Mouse (Mus musculus): ENCODE results near the gene Zfp746. TPM values are rescaled to one million over a fixed set of nuclear protein-coding genes. Genes with fewer than 3 reads are reported as not detected.

Gene Zfp746
- total and polyA plus RNA-seq, 3 experiments: 17.8 to 22.1 TPM; not detected in 1

- Histone ChIP-seq H3K27me3 (ENCODE audit: control insufficient read depth in 1 of 2, insufficient read depth in 2 of 2, low read length in 2 of 2) (no peaks in the 10 kb centered on the region), H3K27ac (ENCODE audit: control insufficient read depth, low read depth, low read length) (no peak overlapping the region), H3K4me1 (ENCODE audit: control insufficient read depth in 1 of 2, insufficient read depth in 2 of 2, low read length in 2 of 2) (peaks cover 1 to 6% of the 10 kb centered on the region in 2 experiments; a peak in 2 of 4 replicates), H3K9me3 (replicated peaks; ENCODE audit: insufficient read depth, low read length) (no peaks in the 10 kb centered on the region), H3K9ac (ENCODE audit: control insufficient read depth, low read depth, low read length, poor library complexity, severe bottlenecking) (no peak overlapping the region), H3K4me3 (ENCODE audit: control insufficient read depth in 1 of 2, insufficient read depth in 1 of 2, low read depth in 2 of 2, low read length in 2 of 2) (no peak overlapping the region), H3K79me2 (ENCODE audit: control insufficient read depth, insufficient read depth, low read length, poor library complexity) (no peaks in the 10 kb centered on the region), H3K36me3 (ENCODE audit: control insufficient read depth in 1 of 2, insufficient read depth in 2 of 2, low read length in 2 of 2) (peaks cover 0 to 10% of the 10 kb centered on the region in 2 experiments; a peak in 3 of 4 replicates)
- peak; percentile 28 for DNase-seq (ENCODE audit: low read depth, low spot score)
- no peak for TF ChIP-seq MXI1 (IDR thresholded peaks at IDR 0.05; ENCODE audit: low read depth, low read length)
- TF ChIP-seq ZC3H11A (IDR thresholded peaks at IDR 0.05; ENCODE audit: low read depth, low read length): no peak
- TF ChIP-seq EP300 (IDR thresholded peaks at IDR 0.05; ENCODE audit: low read depth in 1 of 2, low read length in 2 of 2): no peak
- no peak for TF ChIP-seq ELF1 (IDR thresholded peaks at IDR 0.05; ENCODE audit: low read depth, low read length)
- no peak for TF ChIP-seq USF2 (IDR thresholded peaks at IDR 0.05; ENCODE audit: borderline replicate concordance in 1 of 2, insufficient read depth in 1 of 2, low read depth in 1 of 2, low read length in 2 of 2)
- TF ChIP-seq GATA1 (IDR thresholded peaks at IDR 0.05; ENCODE audit: low read depth, low read length): 0 out of 2 replicates have a peak, but pooled peaks have one; percentile 16
- TF ChIP-seq JUND (IDR thresholded peaks at IDR 0.05; ENCODE audit: low read depth, low read length): no peak
- TF ChIP-seq BHLHE40 (IDR thresholded peaks at IDR 0.05; ENCODE audit: borderline replicate concordance, low read depth, low read length): no peak
- no peak for TF ChIP-seq CHD2 (IDR thresholded peaks at IDR 0.05; ENCODE audit: low read length)
- peak; percentile 10; the same call in 1 of the 2 replicates for TF ChIP-seq TAL1 (IDR thresholded peaks at IDR 0.05; ENCODE audit: low read length)
- no peak for TF ChIP-seq CTCF (IDR thresholded peaks at IDR 0.05 in 2 of 3, conservative IDR thresholded peaks at IDR 0.05 in 1 of 3; ENCODE audit: control insufficient read depth in 1 of 3, insufficient read depth in 1 of 3, low read depth in 2 of 3, low read length in 3 of 3, poor library complexity in 1 of 3, severe bottlenecking in 1 of 3)
- no peak for TF ChIP-seq MYB (IDR thresholded peaks at IDR 0.05; ENCODE audit: low read depth, low read length)
These were observed 25.5 kb downstream of the Zfp746 start for GRCm38 (mm10) chr6:48060895-48061294.

- H3K4me1 ChIP-seq (ENCODE audit: control insufficient read depth in 1 of 2, insufficient read depth in 2 of 2, low read length in 2 of 2): peaks cover 1 to 6% of the 10 kb centered on the region in 2 experiments; a peak in 2 of 4 replicates
- no peak for TF ChIP-seq KAT2A (conservative IDR thresholded peaks at IDR 0.05; ENCODE audit: low read depth, low read length)
- no peak for TF ChIP-seq CHD1 (IDR thresholded peaks at IDR 0.05; ENCODE audit: low read depth, low read length)
- no peak for TF ChIP-seq MYB (IDR thresholded peaks at IDR 0.05; ENCODE audit: low read depth, low read length)
- no peak for TF ChIP-seq UBTF (IDR thresholded peaks at IDR 0.05; ENCODE audit: borderline replicate concordance, insufficient read depth, low read depth, low read length)
- TF ChIP-seq RAD21 (IDR thresholded peaks at IDR 0.05; ENCODE audit: low read depth, low read length): no peak
- TF ChIP-seq ZMIZ1 (IDR thresholded peaks at IDR 0.05; ENCODE audit: low read depth, low read length): no peak
- no peak for TF ChIP-seq HCFC1 (IDR thresholded peaks at IDR 0.05; ENCODE audit: low read depth, low read length)
- no peak for TF ChIP-seq MXI1 (IDR thresholded peaks at IDR 0.05; ENCODE audit: low read depth, low read length)
- TF ChIP-seq GABPA (IDR thresholded peaks at IDR 0.05; ENCODE audit: low read depth, low read length): no peak
- no peak for TF ChIP-seq MAFK (IDR thresholded peaks at IDR 0.05; ENCODE audit: borderline replicate concordance, low read depth, low read length)
- TF ChIP-seq USF2 (IDR thresholded peaks at IDR 0.05; ENCODE audit: borderline replicate concordance in 1 of 2, insufficient read depth in 1 of 2, low read depth in 1 of 2, low read length in 2 of 2): no peak
- no peak for TF ChIP-seq POLR2AphosphoS2 (IDR thresholded peaks at IDR 0.05; ENCODE audit: low read length)
- no peak for TF ChIP-seq CHD2 (IDR thresholded peaks at IDR 0.05; ENCODE audit: low read length)
- TF ChIP-seq ZNF384 (IDR thresholded peaks at IDR 0.05; ENCODE audit: low read depth, low read length): no peak
- TF ChIP-seq POLR2A (IDR thresholded peaks at IDR 0.05; ENCODE audit: control insufficient read depth in 1 of 2, insufficient read depth in 1 of 2, low read depth in 1 of 2, low read length in 2 of 2, poor library complexity in 1 of 2): no peak
- TF ChIP-seq ZKSCAN1 (IDR thresholded peaks at IDR 0.05; ENCODE audit: low read depth, low read length): no peak
These were observed 26.0 kb downstream of the Zfp746 start for GRCm38 (mm10) chr6:48060421-48060820.

More at GRCm38 (mm10) chr6:48060421-48060820, 26.0 kb downstream of the Zfp746 start:
- peaks cover 0 to 10% of the 10 kb centered on the region in 2 experiments; a peak in 3 of 4 replicates for H3K36me3 ChIP-seq (ENCODE audit: control insufficient read depth in 1 of 2, insufficient read depth in 2 of 2, low read length in 2 of 2)
- no peak for DNase-seq (ENCODE audit: low read depth, low spot score)
- H3K27me3 ChIP-seq (ENCODE audit: control insufficient read depth in 1 of 2, insufficient read depth in 2 of 2, low read length in 2 of 2): no peaks in the 10 kb centered on the region
- no peak overlapping the region for H3K9ac ChIP-seq (ENCODE audit: control insufficient read depth, low read depth, low read length, poor library complexity, severe bottlenecking)
- H3K27ac ChIP-seq (ENCODE audit: control insufficient read depth, low read depth, low read length): no peak overlapping the region
- no peaks in the 10 kb centered on the region for H3K79me2 ChIP-seq (ENCODE audit: control insufficient read depth, insufficient read depth, low read length, poor library complexity)
- no peaks in the 10 kb centered on the region for H3K9me3 ChIP-seq (replicated peaks; ENCODE audit: insufficient read depth, low read length)
- H3K4me3 ChIP-seq (ENCODE audit: control insufficient read depth in 1 of 2, insufficient read depth in 1 of 2, low read depth in 2 of 2, low read length in 2 of 2): no peak overlapping the region

Measured in MEL (cell line).